Mouse (Mus musculus): ENCODE measurements around the gene Actr6.

DNA sequence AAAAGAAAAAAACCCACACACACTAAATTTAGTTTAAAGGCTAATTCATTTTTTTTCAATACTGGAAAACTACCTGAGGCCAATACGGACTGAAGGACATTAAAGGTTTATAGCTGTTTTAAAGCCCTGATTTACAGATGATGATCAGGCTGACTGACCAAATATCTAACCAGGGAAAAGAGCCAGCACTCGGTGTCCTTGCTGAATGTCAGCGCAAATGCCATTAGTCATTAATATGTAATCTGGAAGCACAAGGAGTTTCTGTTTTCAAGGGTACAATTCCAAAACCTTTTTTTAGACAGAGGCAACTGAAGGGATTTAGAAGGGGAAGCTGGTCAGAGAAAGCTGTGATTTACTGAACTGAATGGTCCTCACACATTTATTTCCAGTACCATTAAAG, 11.3 kb downstream of the Actr6 start:
- no peak for TF ChIP-seq CTCF (IDR thresholded peaks at IDR 0.05; ENCODE audit: extremely low read depth, insufficient read length, insufficient replicate concordance, low read depth, low read length)
- TF ChIP-seq POLR2A (IDR thresholded peaks at IDR 0.05; ENCODE audit: low read depth, low read length), result no peak

Measured in small intestine, adult 2 months (tissue).